Mouse (Mus musculus) embryonic facial prominence, embryonic 14.5 days (tissue): Measurements from ENCODE around the gene Hspbap1. TPM values are rescaled to one million over a fixed set of nuclear protein-coding genes. Genes with fewer than 3 reads are reported as not detected.
A peak's percentile ranks its signal among the peaks of the same experiment; 100 is the strongest.

Experiments used
- ATAC-seq: fragments of 200-750 bp; cut with Nextera tagmentation; 2 replicates; pipeline ENCODE4 v1.8.0; 2017; ENCODE audit warnings: low read depth, moderate number of reproducible peaks, moderate TSS enrichment
- DNase-seq: peaks from one replicate; pipeline ENCODE4 v3.0.0-alpha.2; 2015; ENCODE audit warnings: low spot score
- H3K27ac ChIP-seq: fragments of 300-500 bp; sonication (generic); replicated peaks from 2 replicates; pipeline ENCODE4 v1.5.1; 2014; ENCODE audit warnings: low read depth, mild to moderate bottlenecking, low read length, moderate library complexity
- H3K27me3 ChIP-seq: fragments of 300-500 bp; sonication (generic); replicated peaks from 2 replicates; pipeline ENCODE4 v1.6.1; 2014; ENCODE audit warnings: low read length; ENCODE audit not compliant: control insufficient read depth, insufficient read depth
- H3K36me3 ChIP-seq: fragments of 300-500 bp; sonication (generic); 2 replicates; pipeline ENCODE4 v1.6.1; 2014; ENCODE audit warnings: low read length, mixed read lengths; ENCODE audit not compliant: control insufficient read depth, insufficient read depth
- H3K4me1 ChIP-seq: fragments of 300-500 bp; sonication (generic); 2 replicates; pipeline ENCODE4 v1.6.1; 2014; ENCODE audit warnings: antibody characterized with exemption, low read length; ENCODE audit not compliant: control insufficient read depth, insufficient read depth
- H3K4me2 ChIP-seq: fragments of 300-500 bp; sonication (generic); 2 replicates; pipeline ENCODE4 v1.6.1; 2014; ENCODE audit warnings: low read depth, mild to moderate bottlenecking, low read length, moderate library complexity, mixed read lengths
- H3K4me3 ChIP-seq: fragments of 300-500 bp; sonication (generic); 2 replicates; pipeline ENCODE4 v1.5.1; 2014; ENCODE audit warnings: low read depth, mild to moderate bottlenecking, low read length
- H3K9ac ChIP-seq: fragments of 300-500 bp; sonication (generic); 2 replicates; pipeline ENCODE4 v1.6.1; 2014; ENCODE audit warnings: low read depth, mild to moderate bottlenecking, low read length, moderate library complexity, mixed read lengths
- H3K9me3 ChIP-seq: fragments of 300-500 bp; sonication (generic); 2 replicates; pipeline ENCODE4 v1.6.1; 2016; ENCODE audit warnings: low read length; ENCODE audit not compliant: control insufficient read depth
- WGBS: fragments of 180-500 bp; shearing (Covaris S2); extraction: QIAGEN DNeasy Blood & Tissue Kit; methylation state at CpG from one replicate; pipeline ENCODE4 v1.1.7; 2014; 5-methylcytosine and 5-hydroxymethylcytosine counted together
- polyA plus RNA-seq: library from polyadenylated mRNA; unstranded; fragments of >200 nt; fragmentation: Nextera tagmentation; extraction: Ambion mirVana; gene quantifications from 2 replicates; pipeline ENCODE4 v1.2.1, GENCODE M21; 2014

Hspbap1 gene
- 13.9 and 14.8 TPM in 2 replicates for polyA plus RNA-seq

DNA sequence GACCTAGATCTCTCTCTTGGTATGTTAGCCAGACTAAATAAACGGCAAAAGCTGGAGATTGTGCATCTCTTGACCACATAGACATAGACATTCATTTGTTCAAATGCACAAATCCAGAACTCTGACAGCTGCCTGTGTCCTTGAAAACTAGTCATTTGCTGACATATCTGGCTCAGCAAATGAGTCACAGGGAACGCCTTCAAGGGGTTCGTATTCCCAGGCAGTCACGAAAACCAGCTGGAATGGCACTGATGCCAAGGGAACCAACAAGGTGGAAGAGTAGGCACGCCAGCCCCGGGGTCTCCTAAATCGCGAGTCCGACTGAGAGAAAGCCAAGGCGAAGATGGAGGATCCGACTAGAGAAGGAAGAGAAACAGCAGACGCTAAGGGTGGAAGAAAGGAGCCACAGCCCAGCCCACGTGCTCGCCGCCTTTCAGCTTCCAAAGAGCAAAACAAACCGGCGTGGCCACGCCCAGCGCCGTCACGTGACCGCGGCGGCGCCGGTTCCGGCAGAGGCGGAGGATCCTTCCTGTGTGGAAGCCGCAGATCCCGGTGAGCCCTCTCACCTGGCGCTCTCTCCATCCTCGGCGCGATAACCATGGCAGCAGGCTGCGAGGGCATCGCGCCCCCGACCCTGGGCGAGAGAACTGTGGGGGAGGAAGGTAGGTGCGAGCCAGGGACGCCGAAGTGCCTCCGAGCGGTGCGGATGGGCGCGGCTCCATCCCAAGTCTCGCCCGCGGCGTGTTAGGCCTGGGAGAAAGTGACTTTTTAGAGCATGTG, at the start of gene Hspbap1:
TSS of gene Hspbap1 (plus strand) at position 498 of the 780 bp plus-strand sequence.
- peak within 1 kb of the TSS; percentile 75 for H3K4me3 ChIP-seq
- peak; percentile 78 for ATAC-seq
- WGBS = under 1% methylated on average over 38 of the region's 51 CpGs

DNA sequence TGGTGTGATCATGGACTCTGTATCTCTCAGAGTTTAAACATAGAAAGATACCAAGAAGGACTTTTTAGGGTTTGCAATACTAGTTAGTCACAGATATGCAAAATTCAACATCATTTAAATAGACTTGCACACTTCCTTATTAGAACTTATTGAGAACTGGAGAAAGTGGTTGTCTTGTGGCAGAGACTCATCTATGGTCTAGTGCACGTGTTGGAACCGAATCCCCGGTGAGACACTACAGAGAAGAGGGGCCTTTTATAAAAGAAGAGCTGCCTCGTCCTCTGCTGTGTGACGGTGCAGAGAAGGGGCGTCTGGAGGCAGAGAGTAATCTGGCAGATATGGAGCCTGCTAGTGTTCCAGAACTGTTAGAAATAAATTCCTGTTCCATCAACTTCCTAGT, 45.6 kb upstream of the Hspbap1 start:
- ATAC-seq (no peak), DNase-seq (no peak)
- Histone ChIP-seq H3K4me2 (no peak overlapping the region), H3K27me3 (no peaks in the 10 kb centered on the region), H3K9me3 (no peaks in the 10 kb centered on the region), H3K36me3 (0 out of 2 replicates have a peak, but pooled peaks cover 30% of the 10 kb centered on the region), H3K4me1 (no peaks in the 10 kb centered on the region), H3K4me3 (no peak overlapping the region), H3K9ac (no peak overlapping the region), H3K27ac (no peak overlapping the region)
- 88% methylated on average over 6 of the region's 6 CpGs for WGBS

More for the DNA sequence above, at the start of gene Hspbap1:
- no peaks in the 10 kb centered on the region for H3K36me3 ChIP-seq
- H3K27me3 ChIP-seq = no peaks in the 10 kb centered on the region
- no peaks in the 10 kb centered on the region for H3K9me3 ChIP-seq
- H3K9ac ChIP-seq = peak within 1 kb of the TSS; percentile 93
- DNase-seq = peak; percentile 90
- H3K4me1 ChIP-seq = peaks cover 11% of the 10 kb centered on the region
- peak within 1 kb of the TSS; percentile 80 for H3K4me2 ChIP-seq
- peak within 1 kb of the TSS; percentile 71; the same call in 1 of the 2 replicates for H3K27ac ChIP-seq

DNA sequence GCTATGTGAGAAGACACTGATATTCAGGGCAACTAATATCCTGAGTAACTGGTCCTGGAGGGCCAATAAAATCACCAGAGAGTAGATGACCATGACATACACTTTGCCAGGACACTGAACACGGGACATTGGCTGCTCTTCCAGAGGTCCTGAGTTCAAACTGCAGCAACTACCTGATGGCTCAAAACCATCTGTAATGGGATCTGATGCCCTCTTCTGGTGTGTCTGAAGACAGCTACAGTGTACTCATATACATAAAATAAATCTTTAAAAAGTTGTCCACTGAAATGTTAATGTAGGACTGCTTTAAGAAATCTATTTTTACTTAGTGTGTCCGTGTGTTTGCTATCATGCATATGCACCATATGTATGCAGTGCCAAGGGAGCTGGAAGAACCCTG, 43.6 kb upstream of the Hspbap1 start:
- H3K27ac ChIP-seq = no peak overlapping the region
- H3K36me3 ChIP-seq = 0 out of 2 replicates have a peak, but pooled peaks cover 26% of the 10 kb centered on the region
- no peaks in the 10 kb centered on the region for H3K4me1 ChIP-seq
- DNase-seq = no peak
- WGBS = 82% methylated on average over 2 of the region's 2 CpGs
- no peak for ATAC-seq
- H3K4me3 ChIP-seq = no peak overlapping the region
- no peaks in the 10 kb centered on the region for H3K27me3 ChIP-seq
- H3K9ac ChIP-seq = no peak overlapping the region
- no peaks in the 10 kb centered on the region for H3K9me3 ChIP-seq
- H3K4me2 ChIP-seq = no peak overlapping the region

DNA sequence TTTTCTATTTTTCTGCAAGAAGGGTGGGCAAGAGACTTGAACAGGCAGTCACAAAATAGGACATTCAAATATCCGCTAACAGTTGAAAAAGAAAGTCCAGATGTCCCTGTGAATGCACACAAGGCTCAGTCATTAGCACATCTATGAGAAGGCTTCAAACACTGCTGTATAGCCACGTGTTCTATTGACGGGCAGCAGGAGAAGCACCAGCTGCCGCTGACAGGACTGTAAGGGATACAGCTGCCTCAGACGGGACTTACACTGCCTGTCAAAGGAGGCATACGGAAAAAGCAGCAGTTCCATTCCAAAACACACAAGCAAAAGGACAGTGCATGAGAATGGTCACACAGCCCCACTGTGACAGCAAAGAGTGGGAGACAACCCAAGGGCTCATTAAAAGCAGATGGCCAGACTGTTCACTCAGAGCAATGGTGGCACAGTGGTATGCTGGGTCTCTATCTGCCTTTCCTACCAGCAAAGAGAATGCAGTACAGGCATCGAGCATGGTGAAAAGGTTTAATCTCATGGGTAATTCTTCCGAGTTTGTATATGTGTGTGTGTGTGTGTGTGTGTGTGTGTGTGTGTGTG, 40.9 kb upstream of the Hspbap1 start:
- no peaks in the 10 kb centered on the region for H3K27me3 ChIP-seq
- peaks cover 29% of the 10 kb centered on the region; the same call in 1 of the 2 replicates for H3K36me3 ChIP-seq
- H3K4me2 ChIP-seq = no peak overlapping the region
- H3K9ac ChIP-seq = no peak overlapping the region
- DNase-seq (peak; percentile 33), ATAC-seq (no peak)
- no peaks in the 10 kb centered on the region for H3K4me1 ChIP-seq
- WGBS = 56% methylated on average over 8 of the region's 8 CpGs
- no peak overlapping the region for H3K27ac ChIP-seq
- H3K9me3 ChIP-seq = no peaks in the 10 kb centered on the region
- no peak overlapping the region for H3K4me3 ChIP-seq

DNA sequence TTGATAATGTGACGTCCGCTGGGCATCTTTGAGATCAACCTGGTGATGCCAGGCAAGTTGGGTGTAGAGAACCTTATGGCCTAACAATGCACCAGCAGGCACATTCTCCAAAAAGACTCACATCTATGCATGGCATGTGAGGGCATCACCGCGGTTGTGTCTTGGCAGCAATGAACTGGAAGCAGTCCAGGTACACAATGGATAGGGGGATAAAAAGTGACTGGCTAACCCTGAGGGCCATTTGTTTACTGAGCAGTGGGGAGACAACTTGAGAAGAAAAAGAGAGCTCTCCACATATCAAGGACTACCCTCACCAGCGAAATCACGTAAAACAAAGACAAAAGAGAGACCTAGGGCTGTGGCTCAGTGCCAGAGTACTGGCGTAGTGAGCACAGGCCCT, 38.1 kb upstream of the Hspbap1 start:
- no peaks in the 10 kb centered on the region for H3K27me3 ChIP-seq
- 95% methylated on average over 7 of the region's 7 CpGs for WGBS
- no peak for ATAC-seq

DNA sequence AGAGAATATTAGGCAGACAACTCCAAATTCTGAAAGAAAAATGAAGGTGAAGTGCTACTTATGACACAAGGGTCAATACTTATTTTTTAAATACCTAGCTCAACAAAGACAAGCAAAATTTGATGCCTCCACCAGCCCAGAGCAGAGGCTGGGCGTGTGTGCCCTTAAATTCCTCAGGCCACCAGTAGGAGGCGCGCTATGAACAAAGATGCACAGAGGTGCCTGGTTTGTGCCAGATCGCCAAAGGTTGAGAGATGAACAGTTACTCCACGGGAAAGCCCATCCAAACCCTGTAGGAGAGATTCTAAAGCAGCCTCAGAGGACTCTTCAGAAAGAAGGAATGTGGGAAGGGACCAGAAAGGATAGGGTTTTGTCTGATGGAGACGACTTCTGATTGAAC, 36.1 kb upstream of the Hspbap1 start:
- H3K4me1 ChIP-seq = no peaks in the 10 kb centered on the region
- no peak overlapping the region for H3K27ac ChIP-seq
- H3K36me3 ChIP-seq = peaks cover 17% of the 10 kb centered on the region; the same call in 1 of the 2 replicates
- ATAC-seq (no peak), DNase-seq (peak; percentile 52)
- 17% methylated on average over 6 of the region's 6 CpGs for WGBS
- no peaks in the 10 kb centered on the region for H3K27me3 ChIP-seq
- H3K9ac ChIP-seq = no peak overlapping the region
- H3K4me2 ChIP-seq = no peak overlapping the region
- no peak overlapping the region for H3K4me3 ChIP-seq
- H3K9me3 ChIP-seq = no peaks in the 10 kb centered on the region

More for the DNA sequence above, 38.1 kb upstream of the Hspbap1 start:
- no peaks in the 10 kb centered on the region for H3K4me1 ChIP-seq
- no peak overlapping the region for H3K4me3 ChIP-seq
- H3K27ac ChIP-seq = no peak overlapping the region
- peaks cover 26% of the 10 kb centered on the region; the same call in 1 of the 2 replicates for H3K36me3 ChIP-seq
- H3K9ac ChIP-seq = no peak overlapping the region
- no peak overlapping the region for H3K4me2 ChIP-seq
- H3K9me3 ChIP-seq = no peaks in the 10 kb centered on the region
- no peak for DNase-seq

DNA sequence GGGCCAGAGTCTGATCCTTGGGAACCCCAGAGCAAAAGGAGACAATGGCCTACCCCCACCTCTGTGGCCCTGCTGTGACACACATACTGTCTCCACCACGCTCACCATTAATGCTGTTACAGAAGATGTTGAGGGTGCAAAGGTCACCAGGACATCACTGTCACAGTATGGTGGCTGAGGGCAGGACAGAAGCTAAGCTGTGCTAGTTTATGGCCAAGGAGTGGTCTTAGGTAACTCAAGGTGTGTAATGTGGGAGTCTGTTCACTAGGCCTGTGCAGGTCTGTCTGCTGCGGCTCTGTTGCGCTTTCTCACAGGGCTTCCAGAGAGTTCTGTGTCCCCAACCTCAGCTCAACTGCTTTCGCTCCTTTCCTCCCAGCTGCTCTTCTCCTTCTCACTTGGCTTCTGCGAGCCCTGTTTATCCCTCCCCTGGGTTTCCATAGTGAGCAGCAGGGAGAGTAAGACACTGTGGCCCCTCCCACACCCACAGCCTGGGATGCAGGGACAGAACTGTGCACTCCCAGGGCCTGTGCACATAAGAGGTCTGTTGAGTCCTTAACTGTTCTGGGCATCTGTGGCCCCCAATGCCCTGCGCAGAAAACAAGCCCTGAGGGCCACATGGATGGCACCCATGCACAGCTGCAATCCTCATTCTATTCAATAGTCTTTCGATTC, 31.9 kb upstream of the Hspbap1 start:
- Histone ChIP-seq H3K27me3 (no peaks in the 10 kb centered on the region), H3K4me2 (no peak overlapping the region), H3K9me3 (no peaks in the 10 kb centered on the region), H3K4me1 (no peaks in the 10 kb centered on the region), H3K27ac (no peak overlapping the region), H3K36me3 (no peaks in the 10 kb centered on the region), H3K9ac (no peak overlapping the region), H3K4me3 (no peak overlapping the region)
- DNase-seq = no peak
- WGBS = 63% methylated on average over 7 of the region's 7 CpGs
- peak; percentile 58; the same call in 1 of the 2 replicates for ATAC-seq

DNA sequence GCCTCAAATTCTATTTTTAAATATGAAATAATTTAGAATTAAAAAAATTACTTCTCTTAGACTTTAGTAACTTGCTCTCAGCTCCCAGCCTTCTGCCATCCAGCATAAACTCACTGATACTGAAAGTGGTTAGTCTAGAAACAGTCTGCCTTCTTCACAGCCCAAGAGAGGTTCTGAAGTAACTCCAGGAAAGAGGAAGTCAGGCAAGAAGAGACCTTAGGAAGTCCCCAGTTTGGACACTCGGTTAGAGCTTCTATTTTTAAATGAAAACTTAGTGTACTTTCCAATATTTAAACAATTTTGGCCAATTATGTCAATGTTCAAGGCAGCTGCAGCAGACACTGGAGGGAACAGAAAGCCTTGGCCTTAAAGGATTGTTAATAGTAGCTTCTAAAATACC, 30.6 kb upstream of the Hspbap1 start:
- WGBS = 53% methylated on average over 1 of the region's 1 CpGs
- Histone ChIP-seq H3K27me3 (no peaks in the 10 kb centered on the region), H3K4me3 (no peak overlapping the region), H3K4me1 (no peaks in the 10 kb centered on the region), H3K9me3 (no peaks in the 10 kb centered on the region), H3K4me2 (no peak overlapping the region), H3K9ac (no peak overlapping the region), H3K36me3 (no peaks in the 10 kb centered on the region), H3K27ac (no peak overlapping the region)
- DNase-seq (no peak), ATAC-seq (no peak)
